8 mouse cellular contexts compared by ENCODE assay signal in the genomic region with DNA sequence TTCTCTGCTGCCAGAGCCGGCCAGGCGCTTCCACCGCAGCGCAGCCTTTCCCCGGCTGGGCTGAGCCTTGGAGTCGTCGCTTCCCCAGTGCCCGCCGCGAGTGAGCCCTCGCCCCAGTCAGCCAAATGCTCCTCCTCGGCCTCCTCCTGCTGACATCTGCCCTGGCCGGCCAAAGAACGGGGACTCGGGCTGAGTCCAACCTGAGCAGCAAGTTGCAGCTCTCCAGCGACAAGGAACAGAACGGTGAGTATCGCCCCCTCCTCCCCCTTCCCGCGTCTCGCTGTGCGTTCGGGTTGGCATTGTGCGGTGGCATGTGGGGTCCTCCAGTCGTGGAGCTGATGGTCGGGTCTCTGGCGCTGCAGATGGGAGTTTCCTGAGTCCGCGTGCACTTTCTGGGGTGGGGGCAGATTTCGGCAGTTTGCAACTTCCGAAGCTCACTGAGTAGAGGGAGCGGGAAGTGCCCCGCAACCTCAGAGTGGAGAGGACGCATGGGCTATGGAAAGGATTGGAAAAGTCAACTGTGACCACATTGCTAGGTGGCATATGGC. TPM values are rescaled to one million over a fixed set of nuclear protein-coding genes. Genes with fewer than 3 reads are reported as not detected.
A peak's percentile ranks its signal among the peaks of the same experiment; 100 is the strongest.
DNase-seq lines count a peak whose midpoint lies in the region; ATAC-seq and TF ChIP-seq lines count a peak whose summit lies in the region.

No protein-coding gene starts in this region.

- no peaks in the 10 kb centered on the region for H3K36me3 ChIP-seq in C2C12 (ENCODE audit: control insufficient read depth, insufficient read depth)
- H3K36me3 ChIP-seq in embryonic facial prominence, embryonic 14.5 days (ENCODE audit: control insufficient read depth, insufficient read depth, low read length) = no peaks in the 10 kb centered on the region

- DNase-seq in adrenal gland, postnatal 10 days = peak; percentile 72
- DNase-seq in embryonic facial prominence, embryonic 14.5 days (ENCODE audit: low spot score) = no peak
- DNase-seq in heart, postnatal 25 days (ENCODE audit: low spot score) = peak; percentile 5
- peak; percentile 65 to 77 for DNase-seq in kidney, postnatal 4 days
- DNase-seq in lung, postnatal 14 days = peak; percentile 28
- peak; percentile 61 for DNase-seq in retina, embryonic 14.5 days (ENCODE audit: low spot score)
- peak; percentile 23 for DNase-seq in yolk sac, embryonic 10.5 days (ENCODE audit: low spot score)

- 1% methylated on average over 21 of the region's 34 CpGs for WGBS in embryonic facial prominence, embryonic 14.5 days

- H3K4me3 ChIP-seq in C2C12 (ENCODE audit: insufficient read depth, poor library complexity, severe bottlenecking) = peak overlapping the region; percentile 77
- peak overlapping the region; percentile 75 for H3K4me3 ChIP-seq in embryonic facial prominence, embryonic 14.5 days (ENCODE audit: low read depth, low read length)

- H3K27ac ChIP-seq in embryonic facial prominence, embryonic 14.5 days (replicated peaks; ENCODE audit: low read depth, low read length) = peak overlapping the region; percentile 78

- ATAC-seq in embryonic facial prominence, embryonic 14.5 days (ENCODE audit: low read depth) = peak; percentile 50

- intact Hi-C loops in heart, postnatal 25 days (cut with DNase I) = loop anchor here (10.0 kb wide), 1 partner anchor 447 kb away; no protein-coding TSS in a partner anchor

- TF ChIP-seq CTCF in C2C12 (IDR thresholded peaks at IDR 0.05; ENCODE audit: control insufficient read depth, insufficient read depth, insufficient read length) = no peak

- peaks cover 55% of the 10 kb centered on the region for H3K79me2 ChIP-seq in C2C12 (ENCODE audit: control insufficient read depth, insufficient read depth)

- peaks cover 45% of the 10 kb centered on the region for H3K79me3 ChIP-seq in C2C12 (ENCODE audit: low read depth)

- no peaks in the 10 kb centered on the region for H3K27me3 ChIP-seq in C2C12 (ENCODE audit: control insufficient read depth, insufficient read depth, insufficient read length)
- H3K27me3 ChIP-seq in embryonic facial prominence, embryonic 14.5 days (replicated peaks; ENCODE audit: control insufficient read depth, insufficient read depth, low read length) = no peaks in the 10 kb centered on the region

- peak overlapping the region; percentile 81 for H3K9ac ChIP-seq in embryonic facial prominence, embryonic 14.5 days (ENCODE audit: low read depth, low read length)

- H3K4me2 ChIP-seq in embryonic facial prominence, embryonic 14.5 days (ENCODE audit: low read depth, low read length) = peak overlapping the region; percentile 70

- H3K4me1 ChIP-seq in embryonic facial prominence, embryonic 14.5 days (ENCODE audit: control insufficient read depth, insufficient read depth, low read length) = peaks cover 13% of the 10 kb centered on the region; the same call in 1 of the 2 replicates

- peak overlapping the region; percentile 69 for H3ac ChIP-seq in C2C12 (ENCODE audit: control insufficient read depth, insufficient read length, low read depth)

- H3K9me3 ChIP-seq in embryonic facial prominence, embryonic 14.5 days (ENCODE audit: control insufficient read depth, low read length) = no peaks in the 10 kb centered on the region

TF ChIP-seq in C2C12, 6 proteins besides CTCF, POLR2A, EP300 and RAD21:
- TF ChIP-seq MYOG (IDR thresholded peaks at IDR 0.05; ENCODE audit: control insufficient read depth, extremely low read depth, insufficient read length) (no peak), FOSL1 (IDR thresholded peaks at IDR 0.05; ENCODE audit: insufficient read depth, low read length, poor library complexity, severe bottlenecking) (no peak), MAX (IDR thresholded peaks at IDR 0.05) (no peak), CEBPB (IDR thresholded peaks at IDR 0.05; ENCODE audit: low read depth) (no peak), USF1 (IDR thresholded peaks at IDR 0.05; ENCODE audit: low read depth) (no peak), MYOD1 (IDR thresholded peaks at IDR 0.05; ENCODE audit: control insufficient read depth, insufficient read length, low read depth) (no peak)

RNA-seq across cellular contexts. Expression of a gene that starts 1.2 kb away (rescaled TPM):
- polyA plus RNA-seq in C2C12 (2012; fragmentation: generic; extraction: Trizol) = 13.3 TPM
- total RNA-seq in adrenal gland, postnatal 10 days (2021) = 10 to 100 TPM; 10.4 to 11.3 TPM
- polyA plus RNA-seq in embryonic facial prominence, embryonic 14.5 days (2014; fragmentation: Nextera tagmentation; extraction: Ambion mirVana) = 27.7 and 30.4 TPM in 2 replicates
- total RNA-seq in heart, postnatal 25 days (2021) = 1 to 10 TPM; 2.5 to 3.2 TPM
